Mouse (Mus musculus): ENCODE measurements around the gene Klf3. TPM values are rescaled to one million over a fixed set of nuclear protein-coding genes. Genes with fewer than 3 reads are reported as not detected.

Gene Klf3
- polyA plus RNA-seq, 2 experiments, result 34.2 to 69.8 TPM

- ATAC-seq (ENCODE audit: insufficient read depth), result no peak
- TF ChIP-seq CTCF (IDR thresholded peaks at IDR 0.05; ENCODE audit: low read depth), result no peak
- TF ChIP-seq EP300 (IDR thresholded peaks at IDR 0.05; ENCODE audit: low read depth), result no peak
- Histone ChIP-seq H3K9ac (replicated peaks) (no peak overlapping the region), H3K27ac (no peak overlapping the region), H3K4me1 (replicated peaks; ENCODE audit: control insufficient read depth in 2 of 2, insufficient read depth in 2 of 2, low read length in 1 of 2) (peaks cover 9 to 11% of the 10 kb centered on the region in 2 experiments), H3K9me3 (ENCODE audit: control insufficient read depth, low read length) (no peaks in the 10 kb centered on the region), H3K4me3 (ENCODE audit: insufficient read depth in 1 of 2, low read depth in 2 of 2, low read length in 2 of 2) (no peak overlapping the region), H3K4me2 (ENCODE audit: low read depth) (no peak overlapping the region), H3K27me3 (ENCODE audit: control insufficient read depth, insufficient read depth, low read length) (peaks cover 6% of the 10 kb centered on the region; the same call in 1 of the 2 replicates), H3K36me3 (replicated peaks; ENCODE audit: control insufficient read depth, insufficient read depth, low read depth) (no peaks in the 10 kb centered on the region)
- DNase-seq (ENCODE audit: low read depth in 3 of 3, low spot score in 3 of 3), result no peak
- WGBS (ENCODE audit: insufficient replicate concordance), result 40% methylated on average over 4 of the region's 4 CpGs
Measured at GRCm38 (mm10) chr5:64798209-64798608, 5.0 kb upstream of the Klf3 start.

GRCm38 (mm10) chr5:64801545-64801944 is 1.6 kb upstream of the Klf3 start:
- Histone ChIP-seq H3K4me2 (ENCODE audit: low read depth) (no peak overlapping the region), H3K9ac (replicated peaks) (no peak overlapping the region), H3K27me3 (ENCODE audit: control insufficient read depth, insufficient read depth, low read length) (peaks cover 6% of the 10 kb centered on the region; the same call in 1 of the 2 replicates), H3K36me3 (replicated peaks; ENCODE audit: control insufficient read depth, insufficient read depth, low read depth) (no peaks in the 10 kb centered on the region; the same call in 1 of the 2 replicates), H3K4me3 (ENCODE audit: insufficient read depth in 1 of 2, low read depth in 2 of 2, low read length in 2 of 2) (no peak overlapping the region), H3K9me3 (ENCODE audit: control insufficient read depth, low read length) (no peaks in the 10 kb centered on the region), H3K4me1 (replicated peaks; ENCODE audit: control insufficient read depth in 2 of 2, insufficient read depth in 2 of 2, low read length in 1 of 2) (peaks cover 20 to 22% of the 10 kb centered on the region in 2 experiments), H3K27ac (no peak overlapping the region)
- TF ChIP-seq EP300 (IDR thresholded peaks at IDR 0.05; ENCODE audit: low read depth) (no peak), CTCF (IDR thresholded peaks at IDR 0.05; ENCODE audit: low read depth) (no peak)
- no peak for ATAC-seq (ENCODE audit: insufficient read depth)
- DNase-seq (ENCODE audit: low read depth in 3 of 3, low spot score in 3 of 3), result no peak
- WGBS (ENCODE audit: insufficient replicate concordance), result 69% methylated on average over 2 of the region's 2 CpGs

GRCm38 (mm10) chr5:64802143-64802542 is 1.0 kb upstream of the Klf3 start:
- Histone ChIP-seq H3K36me3 (replicated peaks; ENCODE audit: control insufficient read depth, insufficient read depth, low read depth) (no peaks in the 10 kb centered on the region; the same call in 1 of the 2 replicates), H3K4me2 (ENCODE audit: low read depth) (peak overlapping the region; percentile 88), H3K27ac (no peak overlapping the region; the same call in 1 of the 2 replicates), H3K9ac (replicated peaks) (peak overlapping the region; percentile 78), H3K9me3 (ENCODE audit: control insufficient read depth, low read length) (no peaks in the 10 kb centered on the region), H3K4me1 (replicated peaks; ENCODE audit: control insufficient read depth in 2 of 2, insufficient read depth in 2 of 2, low read length in 1 of 2) (peaks cover 24 to 26% of the 10 kb centered on the region in 2 experiments), H3K4me3 (ENCODE audit: insufficient read depth in 1 of 2, low read depth in 2 of 2, low read length in 2 of 2) (peak overlapping the region; percentile 56 to 97), H3K27me3 (ENCODE audit: control insufficient read depth, insufficient read depth, low read length) (peaks cover 6% of the 10 kb centered on the region; the same call in 1 of the 2 replicates)
- DNase-seq (ENCODE audit: low read depth in 3 of 3, low spot score in 3 of 3), result no peak
- TF ChIP-seq CTCF (IDR thresholded peaks at IDR 0.05; ENCODE audit: low read depth), result no peak
- no peak for TF ChIP-seq EP300 (IDR thresholded peaks at IDR 0.05; ENCODE audit: low read depth)
- 18% methylated on average over 8 of the region's 8 CpGs for WGBS (ENCODE audit: insufficient replicate concordance)
- ATAC-seq (ENCODE audit: insufficient read depth), result no peak

GRCm38 (mm10) chr5:64803720-64804462 is 703 bp downstream of the Klf3 start:
- Histone ChIP-seq H3K27ac (peak overlapping the region; percentile 92), H3K27me3 (ENCODE audit: control insufficient read depth, insufficient read depth, low read length) (peaks cover 6% of the 10 kb centered on the region; the same call in 1 of the 2 replicates), H3K9ac (replicated peaks) (peak overlapping the region; percentile 100), H3K4me3 (ENCODE audit: insufficient read depth in 1 of 2, low read depth in 2 of 2, low read length in 2 of 2) (peak overlapping the region; percentile 97 to 98), H3K9me3 (ENCODE audit: control insufficient read depth, low read length) (no peaks in the 10 kb centered on the region), H3K4me1 (replicated peaks; ENCODE audit: control insufficient read depth in 2 of 2, insufficient read depth in 2 of 2, low read length in 1 of 2) (peaks cover 41 to 42% of the 10 kb centered on the region in 2 experiments), H3K36me3 (replicated peaks; ENCODE audit: control insufficient read depth, insufficient read depth, low read depth) (peaks cover 5% of the 10 kb centered on the region; the same call in 1 of the 2 replicates), H3K4me2 (ENCODE audit: low read depth) (peak overlapping the region; percentile 88)
- TF ChIP-seq CTCF (IDR thresholded peaks at IDR 0.05; ENCODE audit: low read depth) (peak; percentile 23; the same call in 1 of the 2 replicates), EP300 (IDR thresholded peaks at IDR 0.05; ENCODE audit: low read depth) (no peak)
- under 1% methylated on average over 63 of the region's 69 CpGs for WGBS (ENCODE audit: insufficient replicate concordance)
- DNase-seq (ENCODE audit: low read depth in 3 of 3, low spot score in 3 of 3) (no peak), ATAC-seq (ENCODE audit: insufficient read depth) (no peak)

GRCm38 (mm10) chr5:64805131-64805872 is 2.1 kb downstream of the Klf3 start:
- H3K27me3 ChIP-seq (ENCODE audit: control insufficient read depth, insufficient read depth, low read length), result peaks cover 6% of the 10 kb centered on the region; the same call in 1 of the 2 replicates
- H3K9me3 ChIP-seq (ENCODE audit: control insufficient read depth, low read length), result no peaks in the 10 kb centered on the region
- no peak for TF ChIP-seq EP300 (IDR thresholded peaks at IDR 0.05; ENCODE audit: low read depth)
- no peak for TF ChIP-seq CTCF (IDR thresholded peaks at IDR 0.05; ENCODE audit: low read depth)
- H3K36me3 ChIP-seq (replicated peaks; ENCODE audit: control insufficient read depth, insufficient read depth, low read depth), result peaks cover 18% of the 10 kb centered on the region
- peak overlapping the region; percentile 82 for H3K27ac ChIP-seq
- 16% methylated on average over 7 of the region's 7 CpGs for WGBS (ENCODE audit: insufficient replicate concordance)
- H3K4me3 ChIP-seq (ENCODE audit: insufficient read depth in 1 of 2, low read depth in 2 of 2, low read length in 2 of 2), result peak overlapping the region; percentile 97 to 98
- H3K9ac ChIP-seq (replicated peaks), result peak overlapping the region; percentile 100
- ATAC-seq (ENCODE audit: insufficient read depth), result no peak
- peaks cover 55 to 56% of the 10 kb centered on the region in 2 experiments for H3K4me1 ChIP-seq (replicated peaks; ENCODE audit: control insufficient read depth in 2 of 2, insufficient read depth in 2 of 2, low read length in 1 of 2)
- DNase-seq (ENCODE audit: low read depth in 3 of 3, low spot score in 3 of 3), result no peak
- H3K4me2 ChIP-seq (ENCODE audit: low read depth), result peak overlapping the region; percentile 88

Measured in liver, embryonic 14.5 days (tissue).